Mouse (Mus musculus): Measurements from ENCODE around the gene Galnt18.

DNA sequence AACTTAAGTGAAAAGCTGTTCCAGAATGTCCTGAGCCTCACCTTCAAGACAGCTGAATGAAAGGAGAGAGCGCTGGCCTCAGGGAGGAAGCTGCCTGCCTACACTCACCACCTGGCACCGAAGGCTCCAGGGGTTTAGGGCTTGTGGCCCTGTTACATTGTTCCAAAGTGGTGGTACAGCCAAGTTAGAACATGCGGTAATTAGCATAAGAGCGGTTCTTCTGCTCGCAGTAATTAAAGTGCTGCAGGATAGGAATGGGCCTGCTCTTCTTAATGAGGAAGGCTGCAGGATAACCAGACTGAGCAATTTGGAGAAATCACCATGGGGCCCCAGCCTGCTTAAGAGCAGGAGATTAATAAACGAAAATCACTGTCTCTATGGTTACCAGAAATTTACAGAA is 179.0 kb downstream of the Galnt18 start:
- TF ChIP-seq CTCF (IDR thresholded peaks at IDR 0.05; ENCODE audit: low read depth) (no peak), EP300 (optimal IDR thresholded peaks at IDR 0.05) (no peak)
